Mouse (Mus musculus): Measurements from ENCODE around the gene Nfia.
A peak's percentile ranks its signal among the peaks of the same experiment; 100 is the strongest.

Gene Nfia

DNA sequence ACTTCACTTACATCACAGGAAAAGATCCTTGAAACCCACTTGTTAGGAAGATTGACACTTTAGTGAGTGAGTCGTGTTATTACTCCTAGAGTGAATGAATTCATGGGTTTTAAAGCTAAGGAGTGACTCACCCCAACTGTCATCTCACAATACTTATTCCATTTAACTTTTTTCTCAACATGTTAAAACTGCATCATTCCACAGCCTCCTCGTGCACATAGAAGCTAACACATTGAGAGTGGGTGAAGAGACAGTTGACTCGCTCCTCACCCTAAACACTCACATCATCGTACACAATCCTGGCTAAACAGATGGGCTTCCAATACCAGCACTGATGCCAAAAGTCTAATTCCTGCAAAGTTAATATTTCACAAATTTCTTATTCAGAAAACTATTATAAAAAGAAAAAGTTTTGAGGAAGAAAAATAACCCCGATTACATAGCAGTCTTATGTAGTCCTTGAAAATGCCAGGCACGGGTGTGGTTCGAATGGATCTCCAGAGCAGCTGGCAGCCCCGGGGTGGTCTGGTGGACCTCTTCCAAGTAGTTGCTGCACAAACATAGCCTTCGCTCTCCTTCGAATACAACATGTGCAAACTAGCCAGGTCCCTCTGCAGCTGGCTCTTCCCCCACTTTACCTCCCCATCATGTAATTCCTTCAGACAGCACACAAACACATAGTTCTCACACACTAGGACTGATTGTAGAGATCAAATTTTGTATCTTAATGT is 178.0 kb downstream of the Nfia start:
- no peak for DNase-seq (ENCODE audit: low spot score)

DNA sequence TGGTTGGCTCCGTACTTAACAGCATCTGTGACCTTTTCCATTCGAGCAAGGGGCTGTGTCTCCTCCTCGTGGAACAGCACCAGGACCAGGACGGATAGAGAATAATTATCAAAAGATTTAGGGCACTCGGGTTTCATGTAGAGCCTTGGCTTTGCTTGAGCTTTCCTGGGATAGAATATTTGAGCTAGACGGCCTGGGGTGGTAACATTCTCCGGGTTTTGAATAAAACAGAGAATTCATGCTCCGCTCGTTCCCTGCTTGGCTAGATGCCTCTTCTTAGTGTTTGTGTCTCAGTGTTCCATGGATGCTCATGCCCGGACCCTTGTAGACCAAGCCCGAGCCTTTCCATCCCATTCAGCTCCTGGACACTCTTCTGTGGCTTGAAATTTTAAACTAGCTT is 181.4 kb downstream of the Nfia start:
- DNase-seq (ENCODE audit: low spot score): no peak

DNA sequence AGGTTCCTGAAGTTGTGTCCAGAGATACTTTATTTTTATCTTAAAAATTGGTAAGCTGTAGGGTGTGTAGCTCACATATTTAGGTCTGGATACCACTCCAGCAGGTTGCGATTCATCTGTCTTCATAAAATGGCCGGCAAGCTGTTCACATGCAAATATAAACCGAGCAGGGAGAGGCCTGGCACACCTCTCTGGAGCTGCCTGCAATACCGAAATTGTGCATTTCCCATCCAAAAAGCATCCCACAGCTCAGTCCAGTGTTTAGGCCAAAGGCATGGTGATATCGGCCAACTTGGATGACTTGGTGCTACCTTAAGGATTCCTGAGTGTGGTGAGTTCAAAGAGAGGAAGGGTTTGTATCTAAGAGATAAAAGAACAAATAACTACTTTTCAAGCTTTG is 185.6 kb downstream of the Nfia start:
- no peak for DNase-seq (ENCODE audit: low spot score)

DNA sequence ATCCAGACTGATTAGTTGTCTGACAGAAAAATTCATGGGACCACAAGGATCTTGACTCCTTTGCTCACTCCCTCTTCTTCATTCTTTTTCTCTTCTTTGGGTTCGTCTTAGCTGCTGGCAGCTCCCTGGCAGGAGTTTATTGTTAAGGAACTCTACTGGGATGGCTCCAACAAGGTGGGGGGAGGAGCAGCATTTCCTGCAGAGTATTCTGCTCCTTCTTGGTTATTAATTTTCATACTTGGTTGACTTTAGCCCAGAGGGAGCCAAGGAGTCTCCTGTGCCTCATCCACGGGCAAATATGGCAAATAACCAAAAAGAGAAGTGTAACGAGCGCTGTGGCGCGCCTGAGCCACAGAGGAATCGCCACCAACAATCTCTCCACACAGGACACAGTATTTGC is 190.3 kb downstream of the Nfia start:
- no peak for DNase-seq (ENCODE audit: low spot score)

DNA sequence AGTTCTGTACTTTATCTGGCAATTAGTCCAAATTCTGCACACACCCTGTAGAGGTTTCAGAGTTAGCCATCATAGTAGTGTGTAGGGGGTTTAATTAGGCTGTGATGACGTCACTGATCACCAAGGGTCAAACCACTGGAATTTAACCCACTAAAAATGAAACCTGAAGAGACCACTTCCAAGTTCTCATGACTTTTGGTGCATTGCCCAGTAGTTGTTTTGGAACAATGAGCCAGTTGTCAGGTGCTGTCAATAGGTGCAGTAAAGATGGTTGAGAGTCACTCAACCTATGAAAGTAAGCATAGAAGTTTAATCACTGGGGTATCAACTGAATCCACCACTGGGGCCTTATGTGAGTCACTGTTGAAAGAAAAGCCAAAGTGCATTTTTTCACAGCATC is 191.4 kb downstream of the Nfia start:
- DNase-seq (ENCODE audit: low spot score): no peak

DNA sequence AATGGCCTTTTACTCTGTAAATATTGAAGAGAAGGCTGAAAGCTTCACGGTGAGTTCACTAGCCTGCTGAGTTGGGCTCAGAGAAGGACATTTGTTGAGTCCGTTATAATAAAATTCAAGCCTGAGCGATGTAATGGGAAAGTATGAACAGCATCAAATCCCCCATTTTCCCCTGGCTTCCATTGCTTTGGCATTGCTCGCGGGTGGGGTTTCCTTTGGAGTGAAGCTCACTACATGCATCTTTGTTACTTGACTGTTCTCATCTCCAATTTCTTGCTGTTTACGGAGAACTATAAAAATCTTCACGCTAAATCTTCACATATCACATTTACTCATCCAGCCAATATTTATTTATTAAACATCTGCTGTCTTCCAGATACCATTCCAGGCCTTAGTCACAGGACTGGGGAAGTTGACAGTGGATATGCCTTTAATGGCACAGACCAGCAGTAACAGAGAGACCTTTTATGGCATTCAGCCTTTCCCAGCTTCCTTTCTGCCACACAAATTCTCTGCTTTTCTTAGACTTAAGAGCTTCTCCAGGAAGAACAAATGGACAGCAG is 196.3 kb downstream of the Nfia start:
- no peak for DNase-seq (ENCODE audit: low spot score)

DNA sequence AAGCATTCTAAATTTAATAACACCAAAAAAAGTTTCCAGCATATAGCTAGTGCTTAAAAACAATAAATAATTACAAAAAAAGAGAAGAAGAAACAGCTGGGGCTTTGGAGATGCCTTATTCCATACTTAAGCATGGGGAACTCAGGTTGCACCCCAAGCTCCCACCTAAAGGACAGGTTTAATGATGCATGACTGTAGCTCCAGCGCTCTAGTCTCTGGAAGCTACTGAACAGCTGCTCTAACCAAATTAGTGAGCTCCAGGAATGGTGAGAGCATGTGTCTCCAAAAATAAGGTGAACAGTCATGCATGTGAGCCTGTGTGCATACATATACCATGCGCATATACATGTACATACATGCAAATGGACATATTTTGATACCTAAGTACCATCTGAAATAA is 200.5 kb downstream of the Nfia start:
- no peak for DNase-seq (ENCODE audit: low spot score)

DNA sequence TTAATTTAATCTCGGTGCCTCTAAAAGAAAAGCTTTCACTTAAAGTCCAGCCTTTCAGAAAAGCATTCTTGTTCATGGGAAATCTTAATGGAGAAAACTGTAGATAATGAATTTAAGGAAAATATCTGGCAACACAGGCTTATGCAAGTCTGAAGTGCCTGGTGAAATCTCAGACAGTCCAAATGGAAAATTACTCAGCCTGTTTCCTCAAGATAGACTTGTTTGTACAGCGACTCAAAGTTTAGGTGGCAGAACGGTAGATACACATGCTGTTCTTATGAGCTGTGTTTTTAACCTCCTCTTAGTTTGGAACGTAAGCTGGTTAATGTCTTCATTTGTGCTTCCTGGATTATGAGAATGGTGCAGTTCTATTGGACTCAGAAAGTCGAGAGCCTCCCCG is 201.5 kb downstream of the Nfia start:
- DNase-seq (ENCODE audit: low spot score): no peak

DNA sequence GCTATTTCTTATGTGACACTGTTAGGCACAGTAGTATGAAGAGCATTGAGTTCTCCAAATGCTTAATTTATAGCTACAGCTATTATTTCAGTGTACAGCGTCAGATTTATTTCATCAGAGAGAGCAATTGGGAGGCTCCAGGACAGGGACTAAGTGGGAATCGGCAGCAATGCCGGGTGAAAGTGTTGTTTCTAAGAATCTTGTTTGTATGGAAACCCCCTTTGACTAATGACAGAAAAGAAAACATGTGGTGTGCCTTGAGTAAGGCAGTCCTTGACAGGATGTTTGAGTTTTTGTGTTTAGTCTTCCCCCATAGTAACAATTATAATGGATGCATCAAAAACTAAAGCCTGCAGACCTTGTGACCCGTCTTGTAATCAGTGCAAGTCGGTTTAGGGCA is 204.4 kb downstream of the Nfia start:
- no peak for DNase-seq (ENCODE audit: low spot score)

DNA sequence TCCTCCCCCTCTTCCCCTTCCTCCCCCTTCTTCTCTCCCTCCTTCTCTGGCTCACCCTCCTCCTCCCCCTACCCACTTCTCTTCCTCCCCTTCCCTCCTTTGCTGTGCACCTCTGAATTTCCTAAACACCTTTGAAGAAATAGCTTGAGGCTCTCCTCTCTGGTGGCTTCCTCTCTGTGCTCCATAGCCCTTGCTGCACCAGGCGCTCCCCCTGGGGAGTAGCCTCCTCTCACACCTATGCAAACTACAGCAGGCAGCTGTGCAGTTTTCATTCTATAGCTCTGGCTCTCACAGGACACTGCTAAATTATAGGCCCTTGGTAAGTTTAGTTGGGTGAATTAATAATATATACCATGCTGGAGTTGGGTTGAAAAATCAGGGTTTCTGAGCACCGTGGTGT is 211.8 kb downstream of the Nfia start:
- DNase-seq (ENCODE audit: low spot score): no peak

DNA sequence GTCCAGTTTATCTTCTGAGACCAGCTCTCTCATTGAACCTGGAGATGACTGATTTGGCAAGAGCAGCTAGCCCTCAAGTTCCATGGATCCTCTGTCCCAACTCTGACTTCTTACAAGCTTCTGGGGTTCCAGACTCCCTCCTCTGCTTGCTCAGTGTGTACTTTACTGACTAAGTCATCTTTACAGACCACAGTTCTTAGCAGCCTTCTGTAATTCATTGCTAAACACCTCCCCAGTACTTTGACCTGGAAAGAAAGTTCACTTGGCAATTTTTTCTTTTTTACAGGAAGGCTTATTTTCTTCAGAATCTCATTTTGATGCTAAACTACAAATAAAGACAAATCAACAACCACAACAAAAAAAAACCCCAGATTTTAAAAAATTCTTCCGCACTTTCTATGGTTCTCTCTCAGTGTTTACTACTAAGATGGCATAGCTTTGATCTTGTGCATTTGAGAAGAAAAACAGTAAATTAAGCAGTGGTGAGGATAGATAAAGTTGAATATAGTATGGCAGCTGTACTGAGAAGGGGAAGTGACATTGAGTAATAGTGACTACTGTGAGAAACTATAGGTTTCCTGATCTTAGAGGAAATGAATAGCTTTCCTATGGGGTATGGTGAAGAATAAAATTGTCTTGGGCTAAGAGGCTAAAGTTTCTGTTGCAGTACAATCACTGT is 213.7 kb downstream of the Nfia start:
- no peak for DNase-seq (ENCODE audit: low spot score)

DNA sequence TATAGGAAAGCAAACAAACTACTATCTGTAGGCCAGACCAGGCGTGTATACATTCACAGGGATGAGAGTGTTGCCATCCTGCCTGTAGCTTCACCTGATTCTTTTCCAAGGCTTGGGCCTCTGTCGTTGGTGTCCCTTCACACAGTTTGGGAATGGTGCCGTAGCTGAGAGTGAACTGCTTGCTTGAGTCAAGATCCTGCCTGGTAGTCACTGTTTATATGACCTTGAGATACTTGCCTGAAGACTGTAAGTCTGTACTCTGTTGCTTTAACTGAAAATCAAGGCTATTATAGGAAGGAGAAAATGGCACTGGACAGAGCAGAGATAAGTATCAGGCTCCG is 214.2 kb downstream of the Nfia start:
- DNase-seq (ENCODE audit: low spot score): no peak

DNA sequence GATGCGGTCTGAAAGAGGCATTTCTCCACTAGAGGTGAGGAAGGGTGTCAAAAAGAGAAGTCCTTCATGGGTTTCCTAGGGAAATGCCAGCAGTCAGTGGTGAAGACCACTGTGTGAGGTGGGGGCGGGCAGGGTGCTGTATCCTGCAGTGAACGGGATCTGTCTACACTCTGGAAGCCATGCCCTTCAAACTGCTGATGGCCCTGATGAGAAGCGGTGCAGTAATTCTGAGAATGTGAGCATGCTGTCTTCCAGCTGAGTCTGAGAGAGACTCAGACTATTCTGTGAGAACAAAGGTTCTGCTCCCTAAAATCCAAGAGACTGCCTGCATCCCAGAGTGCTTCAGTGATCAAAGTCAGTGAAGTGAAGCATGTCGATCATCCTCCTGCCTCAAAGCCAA is 216.2 kb downstream of the Nfia start:
- DNase-seq (ENCODE audit: low spot score): no peak

DNA sequence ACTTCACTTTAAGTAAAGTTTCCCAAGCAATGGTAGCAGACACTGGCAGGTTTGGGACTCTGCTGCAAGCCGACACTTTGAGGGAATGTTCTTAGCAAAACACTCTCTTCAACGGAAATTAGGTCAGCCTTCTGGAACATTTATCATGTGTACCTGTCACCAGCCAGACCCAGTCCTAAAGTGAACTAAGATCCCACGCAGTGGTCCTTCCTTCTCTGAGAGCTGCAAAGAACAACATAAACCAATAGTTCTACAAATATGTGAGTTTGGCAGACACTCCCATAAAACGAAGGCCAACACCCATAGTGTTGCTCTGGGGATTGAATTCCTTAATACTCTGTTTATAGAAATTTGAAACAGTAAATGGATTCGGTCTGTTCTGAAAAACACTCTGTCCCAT is 217.9 kb downstream of the Nfia start:
- no peak for DNase-seq (ENCODE audit: low spot score)

DNA sequence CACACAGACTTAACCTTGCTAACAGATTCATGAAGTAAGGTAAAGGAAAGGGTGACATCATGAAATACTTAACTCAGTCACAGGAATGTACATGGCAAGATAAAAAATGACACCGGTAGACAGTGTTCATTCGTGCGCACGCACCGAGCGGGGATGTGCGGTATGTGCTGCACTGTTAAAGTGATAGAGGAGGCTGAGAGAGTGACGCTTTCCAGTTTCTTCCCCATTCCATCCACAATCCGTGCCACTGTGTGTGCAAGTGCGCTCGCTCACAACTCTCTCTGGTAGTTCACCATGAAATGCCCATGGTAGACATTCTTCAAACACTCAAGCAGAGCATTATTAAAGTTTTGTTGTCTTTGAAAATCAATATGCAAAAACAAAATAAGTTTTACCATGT is 218.9 kb downstream of the Nfia start:
- DNase-seq (ENCODE audit: low spot score): no peak

DNA sequence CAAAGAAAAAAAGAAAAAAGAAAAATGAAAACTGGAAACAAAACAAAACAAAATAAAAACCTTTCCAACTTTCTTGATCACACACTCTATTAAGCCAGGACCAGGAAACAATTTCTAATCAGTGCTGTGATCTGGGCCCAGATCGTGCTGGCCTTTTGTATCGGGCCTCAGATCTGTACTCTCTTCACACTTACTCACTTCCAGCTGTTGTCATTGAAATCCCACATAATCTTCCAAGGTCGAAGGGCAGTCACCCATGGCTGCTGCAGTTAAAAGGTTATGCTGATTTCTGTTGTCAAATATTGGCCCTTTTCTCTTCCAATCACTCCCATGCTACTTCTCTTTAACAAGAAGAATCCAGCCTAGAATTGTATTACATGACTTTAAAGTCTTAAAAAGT is 219.3 kb downstream of the Nfia start:
- no peak for DNase-seq (ENCODE audit: low spot score)

DNA sequence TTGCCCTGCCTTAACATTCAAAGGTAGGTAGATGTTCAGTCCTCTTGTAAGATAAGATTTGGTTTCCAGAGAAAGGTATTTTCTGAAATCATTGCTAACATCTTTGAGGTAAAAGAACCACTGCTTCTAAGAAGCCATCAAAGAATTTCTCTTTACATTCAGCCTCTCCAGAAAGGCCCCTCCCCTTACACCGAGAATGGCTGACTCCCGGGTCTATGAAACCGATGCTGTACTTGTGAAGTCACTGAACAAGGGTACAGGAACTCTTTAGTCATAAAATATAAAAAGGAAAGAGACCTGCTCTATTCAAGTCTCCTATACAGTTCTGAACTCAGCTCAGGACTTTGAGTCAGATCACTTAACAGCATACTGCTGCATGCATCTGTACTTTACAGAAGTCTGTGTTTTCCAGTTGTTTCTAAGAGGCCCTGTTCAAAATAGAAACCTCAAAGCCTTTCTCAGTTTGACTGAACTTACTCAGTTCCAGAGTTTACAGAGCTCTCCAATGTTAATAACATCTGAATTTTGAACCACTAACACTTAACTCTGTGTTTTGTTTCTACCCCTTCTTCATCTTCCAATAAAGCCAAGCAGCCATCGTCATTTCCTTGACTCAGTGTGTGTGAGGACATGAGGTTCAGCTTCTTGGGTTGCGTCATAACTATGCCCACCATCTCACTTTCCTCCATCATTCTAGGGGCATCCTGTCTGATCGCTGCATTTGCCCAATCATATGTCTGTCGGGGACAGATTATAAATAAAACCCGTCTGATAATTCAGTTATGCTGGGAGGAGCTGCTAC is 223.6 kb downstream of the Nfia start:
- no peak for DNase-seq (ENCODE audit: low spot score)

DNA sequence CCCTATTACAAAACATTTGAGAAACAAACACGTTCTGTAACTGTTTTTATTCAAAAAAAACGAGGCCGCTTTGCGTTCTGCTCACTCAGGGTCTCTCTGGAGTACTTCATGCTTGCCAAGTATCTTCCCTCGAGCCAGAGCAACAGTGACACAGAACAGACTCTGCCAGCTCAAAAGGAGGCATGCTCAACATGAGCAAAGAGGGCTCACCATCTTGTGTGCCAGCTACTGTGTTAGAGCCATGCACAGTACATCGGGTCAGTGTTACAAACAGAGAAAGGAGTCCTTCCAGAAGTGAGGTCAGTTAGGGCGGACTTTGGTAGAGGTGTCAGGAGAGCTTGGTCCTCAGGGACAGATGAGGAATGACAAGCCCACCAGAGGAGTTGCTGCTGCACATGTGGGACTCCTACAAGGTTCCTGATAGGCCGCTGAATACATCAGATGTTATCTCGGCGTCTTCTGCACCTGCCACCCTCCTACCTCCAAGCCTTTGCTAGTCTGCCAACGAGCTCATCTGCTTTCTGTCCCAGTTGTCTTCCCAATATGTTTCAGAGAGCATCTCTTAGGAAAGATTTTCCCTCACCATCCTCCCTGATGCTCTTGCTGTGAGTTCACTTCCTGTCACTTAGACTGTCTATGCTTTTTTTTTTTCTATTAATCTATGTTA is 224.8 kb downstream of the Nfia start:
- DNase-seq (ENCODE audit: low spot score): no peak

DNA sequence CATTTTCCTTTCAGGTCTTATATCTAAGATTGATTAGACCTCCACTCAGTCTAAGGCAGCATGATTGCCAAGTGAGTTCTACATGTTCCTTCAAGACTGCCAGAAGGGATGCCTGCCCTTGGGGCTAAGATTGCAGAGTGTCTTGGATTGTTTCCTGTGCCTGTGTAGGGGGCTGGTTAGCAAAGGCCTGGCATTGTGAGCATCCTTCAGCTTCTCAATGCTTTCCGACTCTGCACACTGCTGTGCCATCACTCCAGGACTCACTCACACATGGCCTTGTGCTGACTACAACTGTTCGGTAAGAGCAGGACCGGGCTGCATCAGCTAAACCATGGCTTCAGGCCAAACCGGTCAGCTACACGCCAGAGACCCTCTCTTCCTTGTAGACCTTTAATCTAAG is 229.7 kb downstream of the Nfia start:
- DNase-seq (ENCODE audit: low spot score): peak; percentile 17

DNA sequence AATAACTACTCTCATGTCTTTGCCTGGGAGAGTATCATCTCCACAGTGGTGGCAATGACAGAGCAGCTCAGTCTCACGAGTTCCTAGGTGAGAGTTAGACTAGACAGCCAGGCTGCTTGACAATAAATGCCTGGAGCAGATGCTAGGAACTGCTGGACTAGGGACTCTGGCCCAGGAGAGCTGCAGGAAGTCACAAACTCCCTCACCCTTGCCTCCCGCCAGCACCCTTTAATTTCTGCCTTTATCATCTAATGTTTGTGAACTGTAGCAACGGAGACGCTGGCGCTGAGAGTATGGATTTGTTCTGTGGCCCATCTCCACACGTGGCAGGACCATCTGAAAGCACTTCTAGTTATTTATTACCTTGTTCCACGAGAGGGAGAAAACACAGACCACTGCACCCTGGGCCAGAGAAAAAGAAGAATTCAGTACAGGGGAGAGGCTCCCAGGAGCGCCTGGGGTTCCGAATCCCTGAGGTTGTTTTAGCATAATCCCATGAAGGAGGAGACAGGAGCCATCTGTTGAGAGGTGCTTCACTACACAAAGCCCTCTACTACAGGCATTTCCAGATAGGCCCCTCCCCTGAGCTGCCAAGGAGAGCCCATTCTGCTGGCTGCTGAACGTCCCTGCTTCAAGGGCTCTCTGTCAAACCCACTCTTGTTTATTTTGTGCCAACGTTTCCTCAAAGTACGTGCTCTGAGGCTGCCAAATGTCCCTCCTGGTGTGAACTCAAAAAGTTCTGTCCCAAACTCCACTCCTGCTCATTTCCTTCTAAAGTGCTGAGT is 231.0 kb downstream of the Nfia start:
- peak; percentile 13 for DNase-seq (ENCODE audit: low spot score)

DNA sequence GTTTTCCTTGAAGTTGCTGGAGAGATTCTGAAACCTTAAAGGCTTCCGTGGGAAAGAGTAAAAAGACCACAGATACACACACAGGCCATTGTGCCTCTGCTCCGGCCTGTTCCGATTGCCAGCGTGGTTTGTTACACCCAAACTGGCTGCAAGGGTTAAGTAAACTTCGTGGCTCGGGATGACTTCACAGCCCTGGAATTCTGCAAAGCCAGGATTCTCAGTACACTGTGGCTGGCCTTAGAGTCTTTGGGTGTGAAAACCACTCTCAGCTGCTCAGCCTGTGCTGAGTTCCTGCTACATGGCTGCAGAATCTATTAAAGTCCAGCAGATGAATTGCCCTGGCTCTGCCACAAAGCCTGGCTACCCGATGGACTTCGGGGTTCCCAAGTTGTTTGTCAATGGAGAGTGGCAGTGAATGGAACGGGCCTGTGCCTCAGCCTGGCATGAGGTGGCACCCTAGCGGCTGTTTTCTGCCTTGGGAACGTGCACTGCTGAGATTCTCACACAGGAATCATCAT is 231.6 kb downstream of the Nfia start:
- peak; percentile 57 for DNase-seq (ENCODE audit: low spot score)

All from ovary, postnatal 36 days (tissue).